12 mouse cellular contexts compared by ENCODE assay signal in genomic region chr1:54612344-54612743, GRCm38 (mm10).
"Had no signal": no experiment of that assay in that cellular context is flagged by ENCODE, and none has a peak within 500 bp of the region (broad histone marks: within the 10 kb centered on the region; RNA-seq: fewer than 3 reads in every experiment).

No protein-coding gene starts in this region.

- H3K27me3 ChIP-seq: limb, embryonic 13.5 days; liver, embryonic 15.5 days; midbrain, embryonic 13.5 days had no signal

- H3K27ac ChIP-seq: layer of hippocampus, adult 2 months; limb, embryonic 13.5 days; liver, embryonic 15.5 days; midbrain, embryonic 13.5 days had no signal

- H3K9ac ChIP-seq: limb, embryonic 13.5 days; liver, embryonic 15.5 days; midbrain, embryonic 13.5 days had no signal

- H3K4me1 ChIP-seq: limb, embryonic 13.5 days; liver, embryonic 15.5 days; midbrain, embryonic 13.5 days had no signal

- ATAC-seq: midbrain, embryonic 13.5 days had no signal

- H3K4me2 ChIP-seq: limb, embryonic 13.5 days; liver, embryonic 15.5 days; midbrain, embryonic 13.5 days had no signal

- DNase-seq: kidney, adult 18-20 months; kidney, postnatal 10 days; kidney, postnatal 4 days; left cerebral cortex, postnatal 4 days; right cerebral cortex, adult 18-20 months; right cerebral cortex, postnatal 25 days; thymus, adult 2 months; thymus, postnatal 25 days had no signal

- H3K36me3 ChIP-seq: limb, embryonic 13.5 days; liver, embryonic 15.5 days; midbrain, embryonic 13.5 days had no signal

- H3K4me3 ChIP-seq: layer of hippocampus, adult 2 months; limb, embryonic 13.5 days; liver, embryonic 15.5 days; midbrain, embryonic 13.5 days had no signal

- H3K9me3 ChIP-seq: limb, embryonic 13.5 days; liver, embryonic 15.5 days; midbrain, embryonic 13.5 days had no signal
